Mouse (Mus musculus) embryonic facial prominence, embryonic 14.5 days (tissue): ENCODE measurements around the gene Poll. TPM values are rescaled to one million over a fixed set of nuclear protein-coding genes. Genes with fewer than 3 reads are reported as not detected.

ENCODE experiments used
- ATAC-seq: fragments of 200-750 bp; cut with Nextera tagmentation; 2 replicates; pipeline ENCODE4 v1.8.0; 2017; ENCODE audit warnings: low read depth, moderate number of reproducible peaks, moderate TSS enrichment
- DNase-seq: peaks from one replicate; pipeline ENCODE4 v3.0.0-alpha.2; 2015; ENCODE audit warnings: low spot score
- H3K27ac ChIP-seq: fragments of 300-500 bp; sonication (generic); replicated peaks from 2 replicates; pipeline ENCODE4 v1.5.1; 2014; ENCODE audit warnings: low read depth, mild to moderate bottlenecking, low read length, moderate library complexity
- H3K27me3 ChIP-seq: fragments of 300-500 bp; sonication (generic); replicated peaks from 2 replicates; pipeline ENCODE4 v1.6.1; 2014; ENCODE audit warnings: low read length; ENCODE audit not compliant: control insufficient read depth, insufficient read depth
- H3K36me3 ChIP-seq: fragments of 300-500 bp; sonication (generic); 2 replicates; pipeline ENCODE4 v1.6.1; 2014; ENCODE audit warnings: low read length, mixed read lengths; ENCODE audit not compliant: control insufficient read depth, insufficient read depth
- H3K4me1 ChIP-seq: fragments of 300-500 bp; sonication (generic); 2 replicates; pipeline ENCODE4 v1.6.1; 2014; ENCODE audit warnings: antibody characterized with exemption, low read length; ENCODE audit not compliant: control insufficient read depth, insufficient read depth
- H3K4me2 ChIP-seq: fragments of 300-500 bp; sonication (generic); 2 replicates; pipeline ENCODE4 v1.6.1; 2014; ENCODE audit warnings: low read depth, mild to moderate bottlenecking, low read length, moderate library complexity, mixed read lengths
- H3K4me3 ChIP-seq: fragments of 300-500 bp; sonication (generic); 2 replicates; pipeline ENCODE4 v1.5.1; 2014; ENCODE audit warnings: low read depth, mild to moderate bottlenecking, low read length
- H3K9ac ChIP-seq: fragments of 300-500 bp; sonication (generic); 2 replicates; pipeline ENCODE4 v1.6.1; 2014; ENCODE audit warnings: low read depth, mild to moderate bottlenecking, low read length, moderate library complexity, mixed read lengths
- H3K9me3 ChIP-seq: fragments of 300-500 bp; sonication (generic); 2 replicates; pipeline ENCODE4 v1.6.1; 2016; ENCODE audit warnings: low read length; ENCODE audit not compliant: control insufficient read depth
- WGBS: fragments of 180-500 bp; shearing (Covaris S2); extraction: QIAGEN DNeasy Blood & Tissue Kit; methylation state at CpG from one replicate; pipeline ENCODE4 v1.1.7; 2014; 5-methylcytosine and 5-hydroxymethylcytosine counted together
- polyA plus RNA-seq: library from polyadenylated mRNA; unstranded; fragments of >200 nt; fragmentation: Nextera tagmentation; extraction: Ambion mirVana; gene quantifications from 2 replicates; pipeline ENCODE4 v1.2.1, GENCODE M21; 2014

Gene Poll
- polyA plus RNA-seq, 1 experiment from 2014 or later = 11.1 TPM

DNA sequence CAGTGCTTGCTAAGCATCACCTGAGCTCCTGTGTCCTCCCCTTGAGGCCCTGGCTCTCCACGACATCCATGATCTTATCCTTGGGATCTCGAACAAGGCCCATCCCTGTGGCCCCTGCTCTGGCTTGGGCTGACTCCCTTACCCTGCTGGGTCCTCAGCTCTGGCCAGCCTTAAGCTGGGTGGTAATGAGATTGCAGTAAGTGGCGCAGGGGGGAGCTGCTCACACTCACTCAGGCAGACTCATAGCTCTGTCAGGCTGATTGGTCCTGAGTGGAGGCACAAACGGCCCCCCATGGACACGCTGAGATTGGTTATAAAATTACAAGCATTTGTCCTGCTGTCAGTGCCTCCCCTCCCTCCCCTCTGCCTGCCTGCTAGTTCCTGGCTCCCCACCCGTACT, 24.4 kb downstream of the Poll start:
- Histone ChIP-seq H3K36me3 (peaks cover 3% of the 10 kb centered on the region; the same call in 1 of the 2 replicates), H3K27ac (no peak overlapping the region), H3K27me3 (peaks cover 6% of the 10 kb centered on the region; the same call in 1 of the 2 replicates), H3K9me3 (no peaks in the 10 kb centered on the region), H3K4me2 (no peak overlapping the region), H3K4me3 (no peak overlapping the region), H3K9ac (no peak overlapping the region), H3K4me1 (no peaks in the 10 kb centered on the region)
- WGBS = 57% methylated on average over 6 of the region's 6 CpGs
- ATAC-seq (no peak), DNase-seq (no peak)

DNA sequence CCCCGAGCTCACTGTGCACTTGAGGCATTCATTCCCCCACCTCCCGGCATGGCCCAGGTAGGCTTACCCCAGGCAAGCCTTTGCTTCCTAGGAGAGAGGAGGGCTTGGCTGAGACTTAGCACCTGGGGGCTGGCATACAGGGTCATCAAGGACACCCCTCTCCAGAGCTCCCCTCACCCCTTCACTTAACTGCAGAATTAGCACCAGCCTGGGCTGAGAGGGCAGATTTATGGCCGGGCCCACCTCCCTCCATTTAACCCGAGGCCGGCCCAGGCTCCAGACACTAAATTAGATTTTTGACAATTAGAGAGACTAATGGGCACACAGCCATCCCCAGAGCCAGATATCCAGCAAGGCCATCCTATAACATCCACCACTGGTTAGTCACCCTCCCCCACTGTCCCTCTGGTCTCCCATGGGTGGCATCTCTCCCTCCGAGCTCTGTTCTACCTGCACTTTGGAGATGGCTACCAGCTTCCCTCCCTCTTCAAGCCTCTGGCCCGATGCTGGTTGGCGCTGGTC, 25.1 kb downstream of the Poll start:
- no peak overlapping the region for H3K9ac ChIP-seq
- ATAC-seq = no peak
- H3K4me2 ChIP-seq = no peak overlapping the region
- H3K27me3 ChIP-seq = 0 out of 2 replicates have a peak, but pooled peaks cover 1% of the 10 kb centered on the region
- peaks cover 9% of the 10 kb centered on the region for H3K36me3 ChIP-seq
- H3K4me1 ChIP-seq = no peaks in the 10 kb centered on the region
- 69% methylated on average over 8 of the region's 8 CpGs for WGBS
- no peaks in the 10 kb centered on the region for H3K9me3 ChIP-seq
- H3K4me3 ChIP-seq = no peak overlapping the region
- no peak overlapping the region for H3K27ac ChIP-seq
- no peak for DNase-seq

DNA sequence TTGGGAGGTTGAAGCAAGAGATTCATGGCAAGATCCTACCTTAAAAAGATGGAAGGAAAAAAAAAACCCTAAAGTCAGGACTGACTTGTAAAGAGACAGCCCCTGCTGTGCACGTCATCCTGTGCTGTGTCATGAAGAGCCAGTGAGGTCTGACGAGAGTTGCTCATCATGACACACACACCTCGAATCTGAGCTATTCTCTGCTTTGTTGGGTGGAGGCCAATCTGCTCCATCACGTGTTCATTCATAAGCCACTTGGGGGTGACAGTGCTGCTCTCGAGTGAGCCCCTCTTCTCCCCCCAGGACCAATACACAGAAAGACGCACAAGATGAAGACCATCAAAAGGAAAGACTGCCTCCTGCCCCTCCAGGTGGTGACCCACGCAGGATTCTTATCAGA, 26.7 kb downstream of the Poll start:
- DNase-seq (no peak), ATAC-seq (no peak)
- Histone ChIP-seq H3K4me2 (no peak overlapping the region), H3K9me3 (no peaks in the 10 kb centered on the region), H3K36me3 (peaks cover 26% of the 10 kb centered on the region), H3K4me1 (no peaks in the 10 kb centered on the region), H3K9ac (no peak overlapping the region), H3K4me3 (no peak overlapping the region), H3K27me3 (no peaks in the 10 kb centered on the region), H3K27ac (no peak overlapping the region)
- WGBS = 66% methylated on average over 7 of the region's 7 CpGs

DNA sequence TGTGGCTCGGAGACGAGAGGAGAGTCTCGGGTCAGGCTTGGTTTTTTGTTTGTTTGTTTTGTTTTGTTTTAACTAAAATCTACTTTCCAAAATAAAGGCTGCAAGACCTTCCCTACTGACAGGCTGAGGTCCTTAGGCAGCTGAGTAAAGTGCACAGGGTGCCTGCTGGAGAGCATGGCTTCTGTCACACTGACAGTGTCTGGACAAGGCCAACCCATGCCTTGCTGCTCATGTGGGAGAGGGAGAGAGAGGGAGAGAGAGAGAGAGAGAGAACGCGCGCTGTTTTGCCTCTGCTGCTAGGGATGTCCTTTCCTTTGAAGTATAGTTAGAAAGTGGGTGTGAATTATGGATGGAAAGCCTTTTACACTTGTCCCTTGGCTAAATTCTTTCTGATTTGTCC, 28.8 kb downstream of the Poll start:
- H3K9me3 ChIP-seq = no peaks in the 10 kb centered on the region
- ATAC-seq = no peak
- WGBS = 79% methylated on average over 6 of the region's 6 CpGs
- no peak overlapping the region for H3K27ac ChIP-seq
- no peak overlapping the region for H3K4me2 ChIP-seq
- no peak overlapping the region for H3K9ac ChIP-seq
- no peak overlapping the region for H3K4me3 ChIP-seq
- no peaks in the 10 kb centered on the region for H3K27me3 ChIP-seq
- peaks cover 46% of the 10 kb centered on the region for H3K36me3 ChIP-seq
- no peaks in the 10 kb centered on the region for H3K4me1 ChIP-seq
- no peak for DNase-seq

DNA sequence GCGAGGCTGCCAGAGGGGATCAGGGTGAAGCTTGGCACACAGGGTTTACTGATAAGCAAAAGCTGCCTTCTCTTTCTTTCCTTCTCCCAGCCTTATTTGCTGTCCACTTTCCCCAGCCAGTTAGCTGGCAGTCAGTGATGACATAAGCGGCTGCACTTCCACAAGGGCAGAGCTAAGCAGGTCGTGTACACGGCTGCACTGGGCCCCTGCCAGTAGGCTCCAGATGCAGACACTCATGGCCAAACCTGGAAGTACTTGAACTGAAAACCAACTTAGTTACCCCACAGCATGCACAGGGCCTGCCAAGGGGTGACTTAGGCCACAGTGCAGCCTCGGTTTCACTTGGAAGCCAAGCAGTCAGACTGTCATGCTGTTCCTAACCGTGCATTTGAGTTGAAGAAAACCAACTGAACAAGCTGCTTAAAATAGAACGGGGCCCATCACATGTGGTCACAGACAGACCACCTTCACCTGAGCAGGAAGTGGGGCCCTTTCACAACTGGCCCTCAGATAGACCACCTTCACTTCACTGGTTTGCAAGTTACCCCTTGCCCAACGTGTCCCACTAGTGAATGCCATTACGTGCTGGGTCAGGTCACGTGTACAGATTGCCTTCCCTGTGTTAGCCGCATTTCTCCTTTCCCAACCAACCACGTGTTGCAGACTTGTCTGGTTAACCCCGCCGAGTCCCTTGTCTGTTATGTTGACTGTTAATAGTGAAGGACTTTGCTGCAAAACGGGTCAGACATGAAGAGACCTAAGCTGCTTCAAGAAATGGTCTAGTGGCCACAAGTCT, 29.9 kb downstream of the Poll start:
- 78% methylated on average over 15 of the region's 15 CpGs for WGBS

DNA sequence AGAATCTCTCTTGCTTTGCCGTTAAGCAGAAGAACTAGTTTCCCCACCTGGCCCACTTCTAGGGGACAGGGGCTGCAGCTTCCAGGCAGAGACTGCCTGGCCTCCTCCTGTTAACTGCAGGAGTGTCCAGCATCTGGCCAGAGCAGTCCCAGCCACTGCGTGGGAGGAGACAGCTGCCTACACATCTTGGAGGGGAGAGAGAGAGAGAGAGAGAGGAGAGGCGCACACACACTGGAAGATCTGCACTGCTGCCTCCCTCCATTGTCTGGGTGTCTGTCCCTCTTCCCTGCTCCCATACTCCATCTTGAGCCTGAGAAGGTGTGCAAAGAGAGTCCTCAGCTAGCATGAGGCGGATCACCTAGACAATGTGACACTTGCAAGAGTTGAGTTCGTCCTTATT, 31.0 kb downstream of the Poll start:
- Histone ChIP-seq H3K27me3 (no peaks in the 10 kb centered on the region), H3K4me1 (no peaks in the 10 kb centered on the region), H3K9me3 (no peaks in the 10 kb centered on the region), H3K36me3 (peaks cover 62% of the 10 kb centered on the region), H3K9ac (no peak overlapping the region), H3K4me3 (no peak overlapping the region), H3K27ac (no peak overlapping the region), H3K4me2 (no peak overlapping the region)
- WGBS = 88% methylated on average over 5 of the region's 5 CpGs
- ATAC-seq (no peak), DNase-seq (no peak)

More for the DNA sequence above, 29.9 kb downstream of the Poll start:
- H3K27ac ChIP-seq = no peak overlapping the region
- H3K9ac ChIP-seq = no peak overlapping the region
- no peak for DNase-seq
- no peak overlapping the region for H3K4me3 ChIP-seq
- H3K27me3 ChIP-seq = no peaks in the 10 kb centered on the region
- H3K4me1 ChIP-seq = no peaks in the 10 kb centered on the region
- H3K9me3 ChIP-seq = no peaks in the 10 kb centered on the region
- H3K4me2 ChIP-seq = no peak overlapping the region
- H3K36me3 ChIP-seq = peaks cover 51% of the 10 kb centered on the region
- ATAC-seq = no peak

DNA sequence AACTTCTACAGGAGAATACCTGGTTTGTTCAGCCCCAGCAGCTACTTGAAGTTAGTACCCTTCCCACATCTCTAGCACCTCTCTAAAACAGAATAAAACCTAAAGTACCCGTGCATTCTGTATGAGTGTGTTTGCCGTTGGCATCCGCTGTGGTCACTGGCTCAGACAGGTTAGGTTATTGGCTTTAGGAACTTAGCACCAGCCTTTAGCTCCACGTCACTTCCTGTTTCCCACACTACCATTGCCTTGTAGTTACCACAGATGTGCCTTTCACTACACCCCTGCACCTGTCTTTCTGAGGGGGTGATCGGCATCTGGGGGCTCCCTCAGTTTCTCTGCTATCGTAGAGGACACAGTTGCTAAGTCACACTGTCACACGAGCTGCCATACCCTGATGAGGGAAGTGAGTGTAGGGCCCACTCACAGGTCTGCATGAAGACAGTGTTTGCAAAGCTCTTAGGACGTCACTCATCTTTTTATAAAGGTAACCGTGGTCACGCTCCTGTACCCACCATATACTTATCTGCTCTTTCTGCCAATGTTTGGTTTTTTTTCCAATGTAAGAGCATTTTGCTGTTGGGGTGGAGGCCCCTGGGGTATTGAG, 32.3 kb downstream of the Poll start:
- no peak for DNase-seq
- peaks cover 70% of the 10 kb centered on the region for H3K36me3 ChIP-seq
- H3K4me1 ChIP-seq = no peaks in the 10 kb centered on the region

DNA sequence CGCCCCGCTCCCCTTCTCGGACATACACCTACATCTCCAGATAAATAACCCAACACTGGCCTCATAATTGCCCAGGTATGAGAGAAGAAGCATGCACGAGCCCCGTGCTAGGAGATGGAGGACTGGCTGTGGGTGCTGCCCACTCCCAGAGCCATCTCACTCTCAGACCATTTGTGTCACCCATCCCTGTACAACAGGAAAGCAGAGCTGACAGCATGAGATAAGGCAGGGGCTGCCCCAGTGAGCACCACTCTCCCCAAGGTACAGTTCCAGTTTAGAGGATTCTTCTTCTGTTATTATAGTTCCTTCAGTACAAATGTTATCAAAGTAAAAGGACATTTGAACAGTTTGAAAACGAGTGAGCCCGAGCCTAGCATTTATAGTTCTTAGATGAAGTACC, 32.9 kb downstream of the Poll start:
- H3K9ac ChIP-seq = no peak overlapping the region
- no peak for ATAC-seq
- no peak for DNase-seq
- H3K9me3 ChIP-seq = no peaks in the 10 kb centered on the region
- H3K27me3 ChIP-seq = no peaks in the 10 kb centered on the region
- no peaks in the 10 kb centered on the region for H3K4me1 ChIP-seq
- H3K36me3 ChIP-seq = peaks cover 76% of the 10 kb centered on the region
- 77% methylated on average over 7 of the region's 7 CpGs for WGBS
- no peak overlapping the region for H3K4me2 ChIP-seq
- H3K4me3 ChIP-seq = no peak overlapping the region
- no peak overlapping the region for H3K27ac ChIP-seq

More for the DNA sequence above, 32.3 kb downstream of the Poll start:
- WGBS = 90% methylated on average over 10 of the region's 10 CpGs
- H3K9ac ChIP-seq = no peak overlapping the region
- H3K4me3 ChIP-seq = no peak overlapping the region
- H3K27me3 ChIP-seq = no peaks in the 10 kb centered on the region
- H3K9me3 ChIP-seq = no peaks in the 10 kb centered on the region
- no peak for ATAC-seq
- no peak overlapping the region for H3K4me2 ChIP-seq
- H3K27ac ChIP-seq = no peak overlapping the region
